In genomic region chr1:78698138-78698537, GRCm38 (mm10) we compare ENCODE assay signal across 12 mouse cellular contexts.
"Had no signal": no experiment of that assay in that cellular context is flagged by ENCODE, and none has a peak within 500 bp of the region (broad histone marks: within the 10 kb centered on the region; RNA-seq: fewer than 3 reads in every experiment).

No protein-coding gene starts in this region.

- H3K4me3 ChIP-seq: layer of hippocampus, adult 2 months; limb, embryonic 13.5 days; midbrain, embryonic 13.5 days; myocyte; neural tube, embryonic 12.5 days; stomach, embryonic 15.5 days had no signal

- H3K9ac ChIP-seq: limb, embryonic 13.5 days; liver, embryonic 14.5 days; midbrain, embryonic 13.5 days; neural tube, embryonic 12.5 days; stomach, embryonic 15.5 days had no signal

- H3K4me1 ChIP-seq: limb, embryonic 13.5 days; midbrain, embryonic 13.5 days; neural tube, embryonic 12.5 days; stomach, embryonic 15.5 days had no signal

- H3K27ac ChIP-seq: layer of hippocampus, adult 2 months; limb, embryonic 13.5 days; liver, embryonic 14.5 days; midbrain, embryonic 13.5 days; neural tube, embryonic 12.5 days; stomach, embryonic 15.5 days had no signal

- ATAC-seq: intestine, embryonic 16.5 days; midbrain, embryonic 13.5 days had no signal

- H3K4me2 ChIP-seq: limb, embryonic 13.5 days; midbrain, embryonic 13.5 days; neural tube, embryonic 12.5 days; stomach, embryonic 15.5 days had no signal

- H3K27me3 ChIP-seq: limb, embryonic 13.5 days; midbrain, embryonic 13.5 days; neural tube, embryonic 12.5 days; stomach, embryonic 15.5 days had no signal

- H3K9me3 ChIP-seq: limb, embryonic 13.5 days; midbrain, embryonic 13.5 days; neural tube, embryonic 12.5 days; stomach, embryonic 15.5 days had no signal

- DNase-seq: lung, adult 18-20 months; retina, postnatal 1 day; right cerebral cortex, postnatal 4 days; thymus, postnatal 4 days had no signal
